Mouse (Mus musculus): ENCODE results near the gene Cxcr4. TPM values are rescaled to one million over a fixed set of nuclear protein-coding genes. Genes with fewer than 3 reads are reported as not detected.

The Cxcr4 gene
- polyA plus RNA-seq, 1 experiment = 4.3 TPM

DNA sequence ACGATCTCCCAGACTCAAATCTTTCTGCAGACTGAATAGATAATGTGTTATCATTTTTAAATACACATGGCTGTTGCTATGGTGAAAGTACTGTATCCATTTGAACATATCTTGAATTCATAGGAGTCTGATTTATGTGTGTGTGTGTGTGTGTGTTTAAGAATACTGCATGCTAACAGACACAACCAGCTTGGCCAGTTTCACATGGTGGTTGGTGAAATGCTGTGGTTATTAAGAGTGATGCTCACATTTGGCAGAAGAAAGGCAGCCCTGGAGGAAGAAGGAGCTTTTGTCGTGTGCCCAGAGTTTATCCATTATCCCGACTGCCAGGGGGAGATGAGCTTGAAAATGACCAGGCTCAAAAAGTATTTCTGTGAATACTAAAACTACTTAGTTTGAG is 15.3 kb upstream of the Cxcr4 start:
- no peak for DNase-seq
- Histone ChIP-seq H3K4me3 (replicated peaks; ENCODE audit: insufficient read depth, low read depth, low read length) (no peak overlapping the region), H3K4me1 (ENCODE audit: control insufficient read depth, insufficient read depth, low read length) (no peaks in the 10 kb centered on the region), H3K27me3 (ENCODE audit: control insufficient read depth, insufficient read depth, low read length) (no peaks in the 10 kb centered on the region), H3K27ac (ENCODE audit: insufficient read depth, low read length) (no peak overlapping the region)
- no peak for TF ChIP-seq POLR2A (IDR thresholded peaks at IDR 0.05; ENCODE audit: borderline replicate concordance, insufficient read depth, low read length)
- TF ChIP-seq CTCF (IDR thresholded peaks at IDR 0.05; ENCODE audit: borderline replicate concordance, insufficient read depth, low read depth, low read length) = no peak
- WGBS = 39% methylated on average over 3 of the region's 3 CpGs

- no peak for DNase-seq
- Histone ChIP-seq H3K4me3 (replicated peaks; ENCODE audit: insufficient read depth, low read depth, low read length) (no peak overlapping the region), H3K4me1 (ENCODE audit: control insufficient read depth, insufficient read depth, low read length) (no peaks in the 10 kb centered on the region), H3K27ac (ENCODE audit: insufficient read depth, low read length) (no peak overlapping the region), H3K27me3 (ENCODE audit: control insufficient read depth, insufficient read depth, low read length) (no peaks in the 10 kb centered on the region)
- WGBS = 87% methylated on average over 1 of the region's 1 CpGs
- no peak for TF ChIP-seq CTCF (IDR thresholded peaks at IDR 0.05; ENCODE audit: borderline replicate concordance, insufficient read depth, low read depth, low read length)
- no peak for TF ChIP-seq POLR2A (IDR thresholded peaks at IDR 0.05; ENCODE audit: borderline replicate concordance, insufficient read depth, low read length)
These were observed 13.7 kb upstream of the Cxcr4 start for GRCm38 (mm10) chr1:128605794-128606193.

DNA sequence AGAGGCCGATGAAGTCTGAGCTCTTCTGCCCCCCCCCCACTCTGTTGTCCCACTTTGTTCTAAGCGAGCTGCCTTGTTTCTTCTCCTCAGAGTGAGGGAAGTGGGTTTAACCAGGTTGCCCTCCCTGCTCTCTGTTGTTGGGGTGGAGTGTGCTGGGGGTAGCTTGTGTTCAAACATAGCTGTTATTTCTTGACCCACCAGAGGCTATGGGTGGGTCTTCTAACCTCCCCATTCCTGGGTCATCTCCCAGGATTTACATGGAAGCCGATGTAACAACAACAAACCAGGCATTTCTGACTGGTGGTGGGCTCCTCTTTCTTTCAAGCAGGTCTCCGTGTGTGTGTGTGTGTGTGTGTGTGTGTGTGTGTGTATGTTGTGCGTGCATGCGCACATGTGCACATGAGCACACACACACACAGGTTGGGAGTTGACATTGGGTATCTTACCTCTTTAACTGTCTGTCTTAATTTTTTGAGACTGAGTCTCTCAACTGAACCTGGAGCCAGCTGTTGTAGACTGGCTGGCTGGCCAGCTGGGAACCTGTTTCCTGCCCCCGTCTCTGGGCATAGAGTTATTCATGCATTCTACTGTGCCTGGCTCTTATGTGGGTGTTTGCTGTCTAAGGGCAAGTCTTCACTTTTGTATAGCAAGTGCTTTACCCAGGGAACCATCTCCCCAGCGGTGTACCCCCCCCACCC is 10.7 kb upstream of the Cxcr4 start:
- 89% methylated on average over 8 of the region's 8 CpGs for WGBS
- TF ChIP-seq POLR2A (IDR thresholded peaks at IDR 0.05; ENCODE audit: borderline replicate concordance, insufficient read depth, low read length) (no peak), CTCF (IDR thresholded peaks at IDR 0.05; ENCODE audit: borderline replicate concordance, insufficient read depth, low read depth, low read length) (no peak)

GRCm38 (mm10) chr1:128602018-128602687 is 10.1 kb upstream of the Cxcr4 start:
- no peaks in the 10 kb centered on the region for H3K4me1 ChIP-seq (ENCODE audit: control insufficient read depth, insufficient read depth, low read length)
- H3K4me3 ChIP-seq (replicated peaks; ENCODE audit: insufficient read depth, low read depth, low read length) = no peak overlapping the region
- H3K27ac ChIP-seq (ENCODE audit: insufficient read depth, low read length) = no peak overlapping the region
- DNase-seq = no peak
- TF ChIP-seq CTCF (IDR thresholded peaks at IDR 0.05; ENCODE audit: borderline replicate concordance, insufficient read depth, low read depth, low read length) (no peak), POLR2A (IDR thresholded peaks at IDR 0.05; ENCODE audit: borderline replicate concordance, insufficient read depth, low read length) (no peak)
- no peaks in the 10 kb centered on the region; the same call in 1 of the 2 replicates for H3K27me3 ChIP-seq (ENCODE audit: control insufficient read depth, insufficient read depth, low read length)
- WGBS = 87% methylated on average over 5 of the region's 5 CpGs

More for the DNA sequence above, 10.7 kb upstream of the Cxcr4 start:
- Histone ChIP-seq H3K27me3 (ENCODE audit: control insufficient read depth, insufficient read depth, low read length) (no peaks in the 10 kb centered on the region), H3K27ac (ENCODE audit: insufficient read depth, low read length) (no peak overlapping the region), H3K4me1 (ENCODE audit: control insufficient read depth, insufficient read depth, low read length) (no peaks in the 10 kb centered on the region), H3K4me3 (replicated peaks; ENCODE audit: insufficient read depth, low read depth, low read length) (no peak overlapping the region)
- no peak for DNase-seq

- Histone ChIP-seq H3K4me1 (ENCODE audit: control insufficient read depth, insufficient read depth, low read length) (no peaks in the 10 kb centered on the region), H3K27me3 (ENCODE audit: control insufficient read depth, insufficient read depth, low read length) (no peaks in the 10 kb centered on the region; the same call in 1 of the 2 replicates), H3K27ac (ENCODE audit: insufficient read depth, low read length) (no peak overlapping the region), H3K4me3 (replicated peaks; ENCODE audit: insufficient read depth, low read depth, low read length) (no peak overlapping the region)
- no peak for DNase-seq
- WGBS = 79% methylated on average over 5 of the region's 5 CpGs
- no peak for TF ChIP-seq CTCF (IDR thresholded peaks at IDR 0.05; ENCODE audit: borderline replicate concordance, insufficient read depth, low read depth, low read length)
- no peak for TF ChIP-seq POLR2A (IDR thresholded peaks at IDR 0.05; ENCODE audit: borderline replicate concordance, insufficient read depth, low read length)
These were observed 9.2 kb upstream of the Cxcr4 start for GRCm38 (mm10) chr1:128601307-128601706.

- H3K27ac ChIP-seq (ENCODE audit: insufficient read depth, low read length) = no peak overlapping the region
- WGBS = 80% methylated on average over 2 of the region's 2 CpGs
- DNase-seq = no peak
- H3K27me3 ChIP-seq (ENCODE audit: control insufficient read depth, insufficient read depth, low read length) = no peaks in the 10 kb centered on the region; the same call in 1 of the 2 replicates
- no peak overlapping the region for H3K4me3 ChIP-seq (replicated peaks; ENCODE audit: insufficient read depth, low read depth, low read length)
- no peaks in the 10 kb centered on the region for H3K4me1 ChIP-seq (ENCODE audit: control insufficient read depth, insufficient read depth, low read length)
- TF ChIP-seq POLR2A (IDR thresholded peaks at IDR 0.05; ENCODE audit: borderline replicate concordance, insufficient read depth, low read length) (no peak), CTCF (IDR thresholded peaks at IDR 0.05; ENCODE audit: borderline replicate concordance, insufficient read depth, low read depth, low read length) (no peak)
These were observed 8.5 kb upstream of the Cxcr4 start for GRCm38 (mm10) chr1:128600549-128600948.

DNA sequence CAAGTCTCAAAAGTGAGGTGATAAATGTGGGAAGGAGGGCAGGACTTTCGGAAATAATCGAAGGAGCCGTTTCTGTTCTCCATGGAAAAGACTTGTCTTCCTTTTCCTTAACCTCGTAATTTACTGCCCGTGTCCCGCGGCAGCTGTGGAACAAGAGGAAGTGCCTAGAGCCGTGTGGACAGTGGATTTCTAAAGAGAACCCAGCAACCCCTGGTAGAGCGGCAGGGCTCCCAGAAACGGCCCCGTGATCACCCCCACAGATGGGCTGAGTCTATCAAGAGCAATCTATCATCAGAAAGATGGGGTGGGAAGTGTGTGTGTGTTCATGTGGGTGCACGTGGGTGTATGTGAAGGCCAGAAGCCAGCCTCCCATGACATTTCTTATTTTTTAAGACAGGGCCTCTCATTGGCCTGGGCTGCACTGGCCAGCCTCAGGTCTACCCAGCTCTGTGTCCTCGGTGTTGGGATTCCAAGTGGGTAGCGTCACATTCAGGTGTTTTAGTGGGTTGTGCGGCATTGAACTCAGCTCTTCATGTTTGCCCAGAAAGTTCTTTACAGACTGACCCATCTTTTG is 5.2 kb upstream of the Cxcr4 start:
- Histone ChIP-seq H3K4me1 (ENCODE audit: control insufficient read depth, insufficient read depth, low read length) (no peaks in the 10 kb centered on the region), H3K27me3 (ENCODE audit: control insufficient read depth, insufficient read depth, low read length) (peaks cover 1% of the 10 kb centered on the region; the same call in 1 of the 2 replicates), H3K27ac (ENCODE audit: insufficient read depth, low read length) (no peak overlapping the region), H3K4me3 (replicated peaks; ENCODE audit: insufficient read depth, low read depth, low read length) (no peak overlapping the region)
- no peak for DNase-seq
- TF ChIP-seq CTCF (IDR thresholded peaks at IDR 0.05; ENCODE audit: borderline replicate concordance, insufficient read depth, low read depth, low read length) (no peak), POLR2A (IDR thresholded peaks at IDR 0.05; ENCODE audit: borderline replicate concordance, insufficient read depth, low read length) (no peak)
- 91% methylated on average over 15 of the region's 15 CpGs for WGBS
